Mouse (Mus musculus): ENCODE results near the gene Acp2. TPM values are rescaled to one million over a fixed set of nuclear protein-coding genes. Genes with fewer than 3 reads are reported as not detected.
A peak's percentile ranks its signal among the peaks of the same experiment; 100 is the strongest.

Acp2 gene
- 32.0 and 32.6 TPM in 2 replicates for polyA plus RNA-seq (2016; fragmentation: Nextera tagmentation; extraction: Ambion mirVana)

- ATAC-seq (ENCODE audit: insufficient number of reproducible peaks, insufficient read depth, low FRiP score, low TSS enrichment): peak; percentile 95
- H3K27ac ChIP-seq: peak within 1 kb of the TSS; percentile 95
- peaks cover 12% of the 10 kb centered on the region; the same call in 1 of the 2 replicates for H3K4me1 ChIP-seq
- H3K36me3 ChIP-seq: peaks cover 23% of the 10 kb centered on the region
- peak within 1 kb of the TSS; percentile 69 for H3K4me2 ChIP-seq (replicated peaks)
- no peaks in the 10 kb centered on the region for H3K9me3 ChIP-seq
- H3K9ac ChIP-seq: peak within 1 kb of the TSS; percentile 66
- H3K4me3 ChIP-seq: peak within 1 kb of the TSS; percentile 76
- H3K27me3 ChIP-seq: no peaks in the 10 kb centered on the region
- WGBS: 3% methylated on average over 28 of the region's 28 CpGs
Observed at GRCm38 (mm10) chr2:91202222-91202971, at the start of gene Acp2, which contains the start of gene Nr1h3. TSS of gene Acp2 (plus strand) at chr2:91202885. TSS of gene Nr1h3 (minus strand) at chr2:91202834.

GRCm38 (mm10) chr2:91152885-91153377 lies 49.8 kb upstream of the Acp2 start:
- H3K4me2 ChIP-seq (replicated peaks): no peak overlapping the region
- H3K9me3 ChIP-seq: no peaks in the 10 kb centered on the region
- 81% methylated on average over 3 of the region's 3 CpGs for WGBS
- H3K27ac ChIP-seq: no peak overlapping the region
- peaks cover 39% of the 10 kb centered on the region for H3K36me3 ChIP-seq
- no peaks in the 10 kb centered on the region for H3K27me3 ChIP-seq
- no peak for ATAC-seq (ENCODE audit: insufficient number of reproducible peaks, insufficient read depth, low FRiP score, low TSS enrichment)
- no peaks in the 10 kb centered on the region for H3K4me1 ChIP-seq
- H3K9ac ChIP-seq: no peak overlapping the region
- no peak overlapping the region for H3K4me3 ChIP-seq

DNA sequence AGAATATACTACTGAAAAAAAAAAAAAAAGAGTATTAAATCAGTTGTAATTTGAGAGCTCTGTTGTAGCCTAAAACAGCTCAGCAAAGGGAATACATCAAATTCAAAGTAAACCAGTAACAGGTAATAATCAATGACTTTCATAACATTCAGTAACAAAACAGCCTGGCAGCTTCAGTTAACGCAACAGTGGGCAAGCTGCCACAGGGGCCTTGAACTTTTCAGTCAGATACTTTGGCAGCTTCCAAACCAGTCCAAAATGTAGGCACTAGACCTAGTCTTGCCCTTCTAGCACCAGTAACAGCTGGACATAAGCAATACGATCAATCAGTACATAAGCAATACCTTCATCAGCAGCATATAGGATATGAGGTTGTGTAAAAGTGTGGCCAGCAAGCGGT lies 48.6 kb upstream of the Acp2 start:
- Histone ChIP-seq H3K4me2 (replicated peaks) (no peak overlapping the region), H3K9me3 (no peaks in the 10 kb centered on the region), H3K36me3 (peaks cover 43% of the 10 kb centered on the region), H3K4me3 (no peak overlapping the region), H3K9ac (no peak overlapping the region), H3K27ac (no peak overlapping the region), H3K27me3 (no peaks in the 10 kb centered on the region), H3K4me1 (no peaks in the 10 kb centered on the region)
- no peak for ATAC-seq (ENCODE audit: insufficient number of reproducible peaks, insufficient read depth, low FRiP score, low TSS enrichment)
- WGBS: 84% methylated on average over 3 of the region's 3 CpGs

- H3K4me2 ChIP-seq (replicated peaks): no peak overlapping the region
- H3K27me3 ChIP-seq: no peaks in the 10 kb centered on the region
- 58% methylated on average over 6 of the region's 6 CpGs for WGBS
- H3K4me3 ChIP-seq: no peak overlapping the region
- no peak overlapping the region for H3K27ac ChIP-seq
- H3K9me3 ChIP-seq: no peaks in the 10 kb centered on the region
- H3K4me1 ChIP-seq: no peaks in the 10 kb centered on the region
- ATAC-seq (ENCODE audit: insufficient number of reproducible peaks, insufficient read depth, low FRiP score, low TSS enrichment): no peak
- peaks cover 41% of the 10 kb centered on the region for H3K36me3 ChIP-seq
- no peak overlapping the region for H3K9ac ChIP-seq
Observed at GRCm38 (mm10) chr2:91157002-91157752, 45.5 kb upstream of the Acp2 start.

- H3K36me3 ChIP-seq: peaks cover 32% of the 10 kb centered on the region
- ATAC-seq (ENCODE audit: insufficient number of reproducible peaks, insufficient read depth, low FRiP score, low TSS enrichment): no peak
- H3K4me2 ChIP-seq (replicated peaks): no peak overlapping the region
- H3K4me1 ChIP-seq: no peaks in the 10 kb centered on the region
- no peak overlapping the region for H3K9ac ChIP-seq
- H3K27ac ChIP-seq: no peak overlapping the region
- no peak overlapping the region for H3K4me3 ChIP-seq
- no peaks in the 10 kb centered on the region for H3K9me3 ChIP-seq
- H3K27me3 ChIP-seq: no peaks in the 10 kb centered on the region
- WGBS: 85% methylated on average over 6 of the region's 6 CpGs
Observed at GRCm38 (mm10) chr2:91160591-91160990, 42.1 kb upstream of the Acp2 start.

- Histone ChIP-seq H3K9me3 (no peaks in the 10 kb centered on the region), H3K27me3 (no peaks in the 10 kb centered on the region), H3K4me3 (no peak overlapping the region), H3K4me1 (no peaks in the 10 kb centered on the region), H3K4me2 (replicated peaks) (no peak overlapping the region), H3K27ac (no peak overlapping the region), H3K36me3 (peaks cover 26% of the 10 kb centered on the region), H3K9ac (no peak overlapping the region)
- no peak for ATAC-seq (ENCODE audit: insufficient number of reproducible peaks, insufficient read depth, low FRiP score, low TSS enrichment)
- 83% methylated on average over 4 of the region's 4 CpGs for WGBS
Observed at GRCm38 (mm10) chr2:91162952-91163351, 39.7 kb upstream of the Acp2 start.

GRCm38 (mm10) chr2:91163532-91163931 lies 39.2 kb upstream of the Acp2 start:
- no peak for ATAC-seq (ENCODE audit: insufficient number of reproducible peaks, insufficient read depth, low FRiP score, low TSS enrichment)
- 90% methylated on average over 5 of the region's 5 CpGs for WGBS
- H3K36me3 ChIP-seq: peaks cover 22% of the 10 kb centered on the region

GRCm38 (mm10) chr2:91164991-91165390 lies 37.7 kb upstream of the Acp2 start:
- H3K4me1 ChIP-seq: no peaks in the 10 kb centered on the region
- no peak overlapping the region for H3K4me3 ChIP-seq
- no peaks in the 10 kb centered on the region for H3K9me3 ChIP-seq
- no peak overlapping the region for H3K9ac ChIP-seq
- peaks cover 33% of the 10 kb centered on the region for H3K36me3 ChIP-seq
- ATAC-seq (ENCODE audit: insufficient number of reproducible peaks, insufficient read depth, low FRiP score, low TSS enrichment): no peak
- H3K27me3 ChIP-seq: no peaks in the 10 kb centered on the region
- 92% methylated on average over 6 of the region's 6 CpGs for WGBS
- H3K4me2 ChIP-seq (replicated peaks): no peak overlapping the region
- no peak overlapping the region for H3K27ac ChIP-seq

More at GRCm38 (mm10) chr2:91163532-91163931, 39.2 kb upstream of the Acp2 start:
- Histone ChIP-seq H3K4me2 (replicated peaks) (no peak overlapping the region), H3K9me3 (no peaks in the 10 kb centered on the region), H3K4me3 (no peak overlapping the region), H3K27ac (no peak overlapping the region), H3K9ac (no peak overlapping the region), H3K27me3 (no peaks in the 10 kb centered on the region), H3K4me1 (no peaks in the 10 kb centered on the region)

- peaks cover 31% of the 10 kb centered on the region for H3K36me3 ChIP-seq
- WGBS: 65% methylated on average over 4 of the region's 4 CpGs
- ATAC-seq (ENCODE audit: insufficient number of reproducible peaks, insufficient read depth, low FRiP score, low TSS enrichment): no peak
- H3K4me2 ChIP-seq (replicated peaks): no peak overlapping the region
- no peak overlapping the region for H3K9ac ChIP-seq
- H3K4me1 ChIP-seq: no peaks in the 10 kb centered on the region
- no peaks in the 10 kb centered on the region for H3K9me3 ChIP-seq
- H3K27ac ChIP-seq: no peak overlapping the region
- H3K27me3 ChIP-seq: no peaks in the 10 kb centered on the region
- H3K4me3 ChIP-seq: no peak overlapping the region
Observed at GRCm38 (mm10) chr2:91167629-91168028, 35.1 kb upstream of the Acp2 start.

DNA sequence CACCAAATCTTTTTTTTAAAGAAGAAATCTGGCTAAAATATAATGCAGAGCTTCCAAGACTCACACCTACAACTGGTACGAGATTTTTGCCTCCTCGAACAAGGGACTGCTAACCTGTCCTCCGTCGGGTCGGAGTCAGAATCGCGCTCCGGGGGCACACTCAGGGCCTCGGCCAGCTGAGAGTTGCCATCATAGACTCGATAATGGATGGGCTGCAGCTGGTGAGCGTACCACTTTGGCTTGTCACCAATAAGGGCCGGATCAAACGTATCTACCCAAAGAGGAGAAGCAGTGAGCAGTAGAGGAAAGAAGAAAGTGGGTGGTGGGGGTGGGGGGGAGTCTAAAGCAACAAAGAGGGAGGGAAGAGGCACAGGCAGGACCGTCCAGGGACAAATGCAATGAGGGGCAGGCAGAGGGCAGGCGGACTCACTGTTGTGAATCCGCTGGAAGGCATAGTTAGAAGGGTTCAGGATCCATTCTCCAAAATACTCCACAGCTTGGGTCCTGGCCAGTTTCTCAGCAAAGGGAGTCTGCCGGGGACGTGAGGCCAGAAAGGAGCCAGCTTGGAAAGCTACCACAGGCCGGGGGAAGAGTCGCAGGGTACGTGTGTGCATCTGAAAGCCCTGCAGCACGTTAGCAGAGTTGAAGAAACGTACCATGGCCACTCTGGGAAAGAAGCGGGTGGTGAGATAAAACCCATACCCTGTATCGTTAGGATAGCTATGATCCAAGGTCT lies 32.9 kb upstream of the Acp2 start:
- H3K4me1 ChIP-seq: no peaks in the 10 kb centered on the region
- H3K27ac ChIP-seq: no peak overlapping the region
- H3K27me3 ChIP-seq: no peaks in the 10 kb centered on the region
- peaks cover 29% of the 10 kb centered on the region for H3K36me3 ChIP-seq
- 86% methylated on average over 25 of the region's 25 CpGs for WGBS
- no peak overlapping the region for H3K4me2 ChIP-seq (replicated peaks)
- no peak for ATAC-seq (ENCODE audit: insufficient number of reproducible peaks, insufficient read depth, low FRiP score, low TSS enrichment)
- H3K4me3 ChIP-seq: no peak overlapping the region
- H3K9ac ChIP-seq: no peak overlapping the region
- no peaks in the 10 kb centered on the region for H3K9me3 ChIP-seq

DNA sequence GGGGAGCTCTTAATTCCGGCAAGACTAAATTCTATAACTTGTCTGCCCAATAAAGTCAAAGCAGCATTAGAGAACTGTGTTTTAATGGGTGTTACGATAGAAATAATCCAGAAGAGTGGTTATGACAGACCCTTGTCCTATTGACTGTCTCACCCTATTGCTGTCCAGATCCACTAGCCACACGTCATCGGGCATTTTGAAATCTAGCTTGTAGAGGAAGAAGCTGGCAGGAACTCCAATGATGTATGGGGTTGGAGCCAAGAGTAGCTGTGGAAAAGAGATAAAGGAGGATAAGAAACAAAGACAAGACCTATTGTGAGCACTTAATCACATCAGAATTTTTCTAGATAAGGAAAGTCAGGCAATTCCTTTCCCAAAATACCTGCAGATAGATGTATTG lies 27.2 kb upstream of the Acp2 start:
- Histone ChIP-seq H3K27ac (no peak overlapping the region), H3K36me3 (peaks cover 22% of the 10 kb centered on the region), H3K9me3 (no peaks in the 10 kb centered on the region), H3K27me3 (no peaks in the 10 kb centered on the region), H3K4me3 (no peak overlapping the region), H3K9ac (no peak overlapping the region), H3K4me2 (replicated peaks) (no peak overlapping the region), H3K4me1 (no peaks in the 10 kb centered on the region)
- WGBS: 94% methylated on average over 4 of the region's 4 CpGs
- no peak for ATAC-seq (ENCODE audit: insufficient number of reproducible peaks, insufficient read depth, low FRiP score, low TSS enrichment)
